Mouse (Mus musculus): ENCODE data around the gene Ttc6. TPM values are rescaled to one million over a fixed set of nuclear protein-coding genes. Genes with fewer than 3 reads are reported as not detected.

The Ttc6 gene
- under 1 TPM in 1 of 2 experiments, not detected in 1; 0.05 TPM for polyA plus RNA-seq (2012; fragmentation: generic; extraction: Trizol)

DNA sequence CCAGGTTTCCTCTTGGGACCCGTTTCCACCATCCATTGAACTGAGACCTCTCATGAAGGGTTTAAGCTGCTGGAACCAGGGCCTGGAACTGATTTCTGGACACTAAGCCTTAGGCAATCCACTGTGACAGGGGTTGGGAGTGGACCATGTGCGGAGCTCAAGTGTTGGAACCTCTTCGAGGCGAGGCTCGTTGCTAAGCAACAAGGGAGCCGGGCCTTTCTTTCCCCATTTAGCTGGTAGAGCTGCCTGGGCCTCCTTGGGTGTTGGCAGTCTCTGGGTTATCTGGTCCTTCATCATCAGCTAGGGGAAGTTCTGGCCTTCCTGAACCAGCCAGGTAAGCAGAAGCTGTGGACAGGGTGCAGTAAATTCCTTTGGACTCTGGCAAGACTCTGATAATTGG lies at the start of gene Ttc6:
Ttc6 (plus strand) TSS at position 205 of the 400 bp plus-strand sequence.

DNA sequence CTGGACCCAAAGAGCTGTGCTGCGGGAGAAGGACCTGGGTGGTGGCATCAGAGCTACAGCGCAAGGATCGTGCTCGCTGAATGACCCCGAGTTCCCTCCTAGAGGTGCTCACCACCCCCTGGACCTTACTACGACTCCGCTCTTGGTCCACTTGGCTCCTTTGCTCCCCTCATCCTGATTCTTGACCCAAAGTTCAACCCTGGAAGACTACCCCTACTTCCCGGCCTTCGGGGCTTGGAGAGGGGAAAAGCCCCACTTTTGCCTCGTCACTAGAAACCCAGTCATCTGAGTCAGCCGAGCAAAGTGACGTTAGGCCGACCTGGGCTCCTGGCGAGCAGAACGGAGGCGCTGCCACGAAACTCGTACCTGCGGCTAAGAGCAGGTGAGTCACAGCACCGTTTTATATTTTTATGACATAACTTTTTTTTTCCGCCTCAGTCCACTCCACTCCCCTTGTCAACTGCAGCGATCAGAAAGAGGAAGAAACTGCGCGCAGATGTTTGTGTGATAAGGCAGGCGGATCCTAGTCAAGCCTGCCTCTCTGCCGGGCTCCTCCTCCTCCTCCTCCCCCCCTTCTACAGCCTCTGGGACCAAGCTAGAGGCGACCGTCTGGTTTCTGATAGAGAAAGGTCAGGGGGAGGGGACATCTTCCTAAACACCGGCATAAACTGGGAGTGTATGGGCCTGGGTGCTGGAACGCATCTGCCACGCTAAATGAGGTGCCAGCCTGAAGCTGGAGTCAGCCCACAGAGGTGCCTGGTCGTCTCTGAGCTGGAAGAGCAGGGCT lies 17.3 kb upstream of the Ttc6 start, which contains the start of gene Foxa1:
Foxa1 (minus strand) TSS at position 502 of the 787 bp plus-strand sequence.

Other genes with a start within 250 kb of the Ttc6 start
- gene Foxa1, start 17.2 kb upstream of the Ttc6 start, polyA plus RNA-seq (2012; fragmentation: generic; extraction: Trizol) = under 1 TPM in 1 of 2 experiments, not detected in 1; 0.08 TPM

Measured in C3H10T1/2 (cell line).